Mouse (Mus musculus): ENCODE results near the gene Abca1. TPM values are rescaled to one million over a fixed set of nuclear protein-coding genes. Genes with fewer than 3 reads are reported as not detected.

Abca1 gene
- 4.8 and 4.9 TPM in 2 replicates for polyA plus RNA-seq (2015; fragmentation: Nextera tagmentation; extraction: Ambion mirVana)

DNA sequence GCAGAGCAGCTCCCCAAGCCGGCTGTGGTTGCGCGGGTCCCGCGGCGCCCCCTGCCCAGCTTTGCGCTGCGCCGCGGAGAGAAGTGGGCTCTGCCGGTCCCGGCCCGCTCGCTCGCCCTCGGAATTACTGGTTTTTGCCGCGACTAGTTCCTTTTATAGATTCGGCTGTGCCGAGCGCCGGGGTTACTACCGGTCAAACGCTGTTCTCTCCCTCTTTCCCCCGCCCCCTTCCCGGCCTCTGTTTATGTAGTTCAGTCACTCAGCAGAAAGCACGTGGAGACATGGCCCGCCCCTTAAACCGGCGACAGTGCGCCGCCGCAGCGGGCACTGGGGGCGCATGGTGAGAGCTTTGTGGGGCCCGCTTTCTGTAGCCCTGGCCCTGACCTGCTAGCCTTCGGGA, at the start of gene Abca1:
Gene Abca1, minus strand, starts transcription at position 129 of the 400 bp plus-strand sequence.
- Histone ChIP-seq H3K4me3 (replicated peaks) (peak within 1 kb of the TSS; percentile 60), H3K27me3 (replicated peaks) (no peaks in the 10 kb centered on the region), H3K27ac (peak within 1 kb of the TSS; percentile 57; the same call in 1 of the 2 replicates), H3K36me3 (no peaks in the 10 kb centered on the region), H3K4me1 (0 out of 2 replicates have a peak, but pooled peaks cover 5% of the 10 kb centered on the region), H3K9ac (peak within 1 kb of the TSS; percentile 35), H3K9me3 (no peaks in the 10 kb centered on the region), H3K4me2 (peak within 1 kb of the TSS; percentile 88)
- peak; percentile 96 for ATAC-seq (ENCODE audit: insufficient read depth, low FRiP score, low read depth)
- WGBS: under 1% methylated on average over 37 of the region's 37 CpGs

DNA sequence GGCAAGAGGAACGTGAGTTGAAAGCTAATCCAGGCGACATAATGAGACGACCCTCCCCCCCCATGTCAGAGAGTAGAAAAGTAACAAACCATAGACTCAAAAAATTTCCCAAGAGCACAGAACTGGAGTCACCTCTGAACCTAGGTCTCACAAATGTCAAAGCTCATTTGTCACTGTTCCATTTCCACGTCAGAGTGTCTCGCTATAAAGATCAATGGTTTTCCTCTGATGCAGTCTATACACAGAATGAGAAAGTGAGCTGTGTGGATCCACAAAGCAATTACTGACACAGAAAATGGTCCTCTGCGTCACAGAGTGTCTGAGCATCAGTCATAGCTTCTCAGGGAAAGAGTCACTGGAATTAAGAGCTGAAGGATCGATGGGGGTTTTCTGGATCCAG, 44.8 kb upstream of the Abca1 start:
- no peak overlapping the region for H3K4me2 ChIP-seq
- H3K9me3 ChIP-seq: no peaks in the 10 kb centered on the region
- no peak overlapping the region for H3K4me3 ChIP-seq (replicated peaks)
- H3K36me3 ChIP-seq: no peaks in the 10 kb centered on the region
- no peak overlapping the region for H3K27ac ChIP-seq
- H3K27me3 ChIP-seq (replicated peaks): no peaks in the 10 kb centered on the region
- no peak overlapping the region for H3K9ac ChIP-seq
- 45% methylated on average over 7 of the region's 7 CpGs for WGBS
- ATAC-seq (ENCODE audit: insufficient read depth, low FRiP score, low read depth): no peak
- no peaks in the 10 kb centered on the region for H3K4me1 ChIP-seq

DNA sequence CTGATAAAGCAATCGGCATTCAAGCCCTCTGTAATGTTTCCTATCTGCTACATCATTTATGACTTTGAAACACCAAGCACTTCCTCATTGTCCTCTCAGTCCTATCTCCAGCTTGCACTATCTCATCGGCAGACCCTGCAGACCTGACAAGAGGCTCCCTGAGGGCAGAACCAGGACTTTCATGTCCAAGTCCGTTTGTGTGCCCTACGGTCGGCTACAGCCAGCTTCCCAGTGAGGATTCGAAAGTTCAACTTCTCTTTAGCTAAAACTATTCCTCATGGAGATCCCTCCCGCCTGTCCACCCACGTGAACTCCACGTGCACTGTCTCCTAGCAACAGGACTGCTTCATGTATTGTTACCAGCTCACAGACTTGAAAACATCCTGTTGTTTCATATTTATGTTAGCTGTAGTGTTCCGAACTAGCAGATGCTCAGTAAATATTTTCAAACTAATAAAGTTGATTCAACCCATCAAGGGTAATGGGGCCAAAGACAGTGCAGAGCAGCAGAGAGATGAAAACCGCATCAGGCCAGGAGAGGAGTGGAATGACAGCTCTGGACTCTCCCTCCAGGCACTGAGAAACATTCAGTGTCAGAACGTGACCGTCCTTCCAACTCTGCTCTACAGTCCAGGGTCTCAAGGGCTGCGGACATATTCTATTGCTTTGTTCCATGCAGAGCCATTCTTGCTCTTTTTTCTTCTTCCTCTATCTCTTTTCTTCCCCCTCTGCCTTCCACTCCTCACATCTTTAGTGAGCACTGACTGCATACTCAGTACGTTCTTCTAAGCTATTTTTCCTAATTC, 44.1 kb upstream of the Abca1 start:
- H3K4me3 ChIP-seq (replicated peaks): no peak overlapping the region
- H3K27me3 ChIP-seq (replicated peaks): no peaks in the 10 kb centered on the region
- no peak for ATAC-seq (ENCODE audit: insufficient read depth, low FRiP score, low read depth)
- no peaks in the 10 kb centered on the region for H3K36me3 ChIP-seq
- no peak overlapping the region for H3K27ac ChIP-seq
- no peak overlapping the region for H3K4me2 ChIP-seq
- WGBS: 62% methylated on average over 15 of the region's 15 CpGs
- no peak overlapping the region for H3K9ac ChIP-seq
- no peaks in the 10 kb centered on the region for H3K4me1 ChIP-seq
- H3K9me3 ChIP-seq: no peaks in the 10 kb centered on the region

DNA sequence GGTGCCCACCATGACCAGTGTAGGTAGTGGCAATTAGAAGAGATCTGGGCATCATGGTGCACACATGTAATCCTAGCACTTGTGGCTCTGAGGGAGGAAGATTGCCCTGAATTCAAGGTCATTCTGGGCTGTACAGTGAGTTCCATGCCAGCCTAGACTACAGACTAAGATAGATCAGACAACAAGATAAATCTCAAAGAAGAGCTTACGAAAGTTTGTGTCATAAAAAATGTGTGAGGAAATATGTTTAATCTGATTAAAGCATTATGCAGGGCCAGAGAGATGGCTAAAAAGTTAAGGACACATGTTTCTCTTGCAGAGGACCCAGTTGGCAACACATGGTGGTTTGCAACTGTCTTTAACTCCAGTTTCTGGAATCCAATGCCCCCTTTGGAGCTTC, 40.6 kb upstream of the Abca1 start:
- Histone ChIP-seq H3K9me3 (no peaks in the 10 kb centered on the region), H3K27ac (no peak overlapping the region), H3K4me2 (no peak overlapping the region), H3K4me1 (no peaks in the 10 kb centered on the region), H3K4me3 (replicated peaks) (no peak overlapping the region), H3K27me3 (replicated peaks) (no peaks in the 10 kb centered on the region), H3K36me3 (no peaks in the 10 kb centered on the region), H3K9ac (no peak overlapping the region)
- ATAC-seq (ENCODE audit: insufficient read depth, low FRiP score, low read depth): no peak
- 80% methylated on average over 1 of the region's 1 CpGs for WGBS

DNA sequence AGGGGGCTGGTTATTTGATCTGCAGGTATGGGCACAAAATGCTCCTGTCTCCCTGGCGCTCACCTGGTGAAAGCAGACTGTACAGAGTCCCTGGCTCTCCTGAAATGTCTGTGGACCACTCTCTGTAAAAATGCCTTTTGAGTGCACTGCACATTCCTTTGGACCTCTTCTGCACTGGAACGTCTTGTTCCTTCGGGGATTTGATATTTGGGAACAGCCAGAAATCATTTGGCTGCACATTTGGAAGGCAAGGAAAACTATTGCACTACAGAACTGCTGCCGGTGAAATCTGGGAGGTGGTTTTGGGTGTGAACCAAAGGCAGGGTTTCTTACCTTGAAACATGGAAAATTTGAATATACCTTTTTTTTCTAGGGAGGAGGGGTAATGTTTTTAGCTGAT, 38.1 kb upstream of the Abca1 start:
- no peak overlapping the region for H3K9ac ChIP-seq
- H3K4me1 ChIP-seq: no peaks in the 10 kb centered on the region
- H3K36me3 ChIP-seq: no peaks in the 10 kb centered on the region
- no peak overlapping the region for H3K27ac ChIP-seq
- no peak overlapping the region for H3K4me2 ChIP-seq
- no peaks in the 10 kb centered on the region for H3K9me3 ChIP-seq
- 78% methylated on average over 4 of the region's 4 CpGs for WGBS
- H3K27me3 ChIP-seq (replicated peaks): no peaks in the 10 kb centered on the region
- H3K4me3 ChIP-seq (replicated peaks): no peak overlapping the region
- ATAC-seq (ENCODE audit: insufficient read depth, low FRiP score, low read depth): no peak

DNA sequence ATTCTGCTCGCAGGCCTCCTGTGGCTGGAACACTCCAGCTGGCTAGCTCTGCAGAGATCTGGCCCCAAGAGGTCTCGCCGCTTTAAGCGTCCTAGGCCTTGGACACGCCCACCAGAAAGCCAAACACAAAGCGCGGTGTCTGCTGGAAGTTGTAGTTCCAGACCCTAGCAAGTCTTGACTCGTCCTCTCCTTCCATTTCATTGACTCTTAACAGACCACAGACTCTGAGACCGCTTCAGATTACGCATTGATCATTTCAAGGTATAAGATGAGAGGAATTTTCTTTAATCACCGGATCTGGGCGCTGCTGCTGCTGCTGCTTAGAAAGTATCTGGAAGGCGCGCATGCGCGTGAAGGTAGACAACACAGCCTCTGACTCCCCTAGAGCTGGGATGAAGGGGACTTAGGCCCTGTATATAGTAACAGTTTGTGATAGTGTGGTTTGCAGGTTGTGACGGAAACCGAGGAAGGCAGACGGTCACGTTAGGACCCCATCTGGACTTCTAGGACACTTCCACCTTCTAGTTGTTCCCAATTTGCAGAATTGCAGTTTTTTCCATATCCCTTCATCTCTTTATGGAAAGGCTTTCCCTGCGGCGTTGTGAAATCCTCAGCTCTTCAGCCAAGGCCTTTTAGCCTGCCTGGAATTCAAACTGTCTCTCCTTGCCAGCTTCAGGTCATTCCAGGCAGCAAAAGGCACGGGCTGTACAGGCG, 36.5 kb upstream of the Abca1 start:
- Histone ChIP-seq H3K27ac (no peak overlapping the region), H3K4me3 (replicated peaks) (peak overlapping the region; percentile 44), H3K9ac (no peak overlapping the region), H3K4me2 (peak overlapping the region; percentile 52), H3K36me3 (no peaks in the 10 kb centered on the region), H3K27me3 (replicated peaks) (no peaks in the 10 kb centered on the region), H3K4me1 (no peaks in the 10 kb centered on the region), H3K9me3 (no peaks in the 10 kb centered on the region)
- WGBS: 14% methylated on average over 24 of the region's 24 CpGs
- ATAC-seq (ENCODE audit: insufficient read depth, low FRiP score, low read depth): peak; percentile 91

DNA sequence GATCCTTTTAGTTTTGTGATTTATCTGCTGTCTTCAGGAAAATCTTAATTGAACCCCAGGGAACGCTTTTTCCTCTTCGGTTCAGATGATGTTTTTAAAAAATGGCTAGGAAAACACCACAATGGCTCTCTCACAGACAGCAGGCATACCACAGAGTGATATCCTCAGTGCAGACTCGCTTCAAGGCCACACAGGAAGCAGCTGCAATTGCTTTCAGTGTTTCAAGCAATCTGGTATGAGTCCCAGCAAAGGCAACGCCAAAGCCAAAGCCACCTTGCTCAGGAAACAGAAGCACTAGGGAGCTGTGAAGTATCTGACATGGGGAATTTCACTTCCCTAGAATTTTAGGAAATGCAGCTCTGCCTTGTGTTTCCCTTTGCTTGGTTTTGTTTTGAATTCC, 27.4 kb upstream of the Abca1 start:
- H3K4me1 ChIP-seq: no peaks in the 10 kb centered on the region
- no peak overlapping the region for H3K4me2 ChIP-seq
- no peak overlapping the region for H3K9ac ChIP-seq
- no peaks in the 10 kb centered on the region for H3K27me3 ChIP-seq (replicated peaks)
- H3K27ac ChIP-seq: peak overlapping the region; percentile 58; the same call in 1 of the 2 replicates
- 16% methylated on average over 4 of the region's 4 CpGs for WGBS
- no peak for ATAC-seq (ENCODE audit: insufficient read depth, low FRiP score, low read depth)
- no peak overlapping the region for H3K4me3 ChIP-seq (replicated peaks)
- H3K36me3 ChIP-seq: no peaks in the 10 kb centered on the region
- H3K9me3 ChIP-seq: no peaks in the 10 kb centered on the region

DNA sequence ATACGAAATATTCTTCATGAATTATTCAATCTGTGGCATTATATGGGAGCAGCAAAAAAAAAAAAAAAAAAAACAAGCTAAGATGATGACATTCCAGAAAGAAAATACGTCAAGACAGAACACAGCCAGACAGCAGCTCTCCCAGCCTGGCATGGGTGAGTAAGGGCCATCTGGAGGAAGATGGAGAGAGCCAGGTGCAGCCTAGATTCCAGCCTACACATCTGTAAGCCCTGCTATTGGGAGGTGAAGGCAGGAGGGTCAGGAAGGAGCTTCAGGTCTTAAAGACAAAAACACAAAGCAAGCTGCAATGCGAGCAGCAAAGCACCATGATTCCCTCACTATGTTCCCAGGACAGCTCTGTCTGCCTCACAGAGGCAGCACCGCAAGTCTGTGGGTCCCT, 26.9 kb upstream of the Abca1 start:
- H3K9me3 ChIP-seq: no peaks in the 10 kb centered on the region
- H3K9ac ChIP-seq: no peak overlapping the region
- H3K27me3 ChIP-seq (replicated peaks): no peaks in the 10 kb centered on the region
- no peaks in the 10 kb centered on the region for H3K4me1 ChIP-seq
- no peak for ATAC-seq (ENCODE audit: insufficient read depth, low FRiP score, low read depth)
- peak overlapping the region; percentile 58; the same call in 1 of the 2 replicates for H3K27ac ChIP-seq
- H3K4me3 ChIP-seq (replicated peaks): no peak overlapping the region
- no peak overlapping the region for H3K4me2 ChIP-seq
- WGBS: 54% methylated on average over 4 of the region's 4 CpGs
- no peaks in the 10 kb centered on the region for H3K36me3 ChIP-seq

DNA sequence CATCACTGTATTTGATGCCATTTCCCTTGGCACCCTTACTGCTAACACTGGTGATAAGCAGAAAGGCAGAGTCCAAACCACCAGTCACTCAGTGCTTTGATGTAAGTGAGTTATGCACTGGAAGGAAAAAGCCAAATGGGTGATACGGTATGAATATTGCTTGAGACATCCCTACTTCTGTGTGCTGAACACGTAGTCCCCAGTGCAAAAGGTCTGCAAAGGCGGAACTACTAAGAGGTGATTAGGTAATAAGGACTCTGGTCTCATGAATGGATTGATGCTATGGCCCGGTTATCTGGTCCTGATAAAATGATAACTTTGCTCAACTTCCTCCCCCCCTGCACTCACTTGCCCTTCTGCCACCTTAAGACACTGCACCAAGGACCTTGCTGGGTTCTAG, 26.4 kb upstream of the Abca1 start:
- H3K9me3 ChIP-seq: no peaks in the 10 kb centered on the region
- H3K4me1 ChIP-seq: no peaks in the 10 kb centered on the region
- WGBS: 82% methylated on average over 4 of the region's 4 CpGs
- no peaks in the 10 kb centered on the region for H3K27me3 ChIP-seq (replicated peaks)
- no peak overlapping the region for H3K4me3 ChIP-seq (replicated peaks)
- H3K9ac ChIP-seq: no peak overlapping the region
- H3K36me3 ChIP-seq: no peaks in the 10 kb centered on the region
- H3K27ac ChIP-seq: no peak overlapping the region
- no peak for ATAC-seq (ENCODE audit: insufficient read depth, low FRiP score, low read depth)
- no peak overlapping the region for H3K4me2 ChIP-seq

DNA sequence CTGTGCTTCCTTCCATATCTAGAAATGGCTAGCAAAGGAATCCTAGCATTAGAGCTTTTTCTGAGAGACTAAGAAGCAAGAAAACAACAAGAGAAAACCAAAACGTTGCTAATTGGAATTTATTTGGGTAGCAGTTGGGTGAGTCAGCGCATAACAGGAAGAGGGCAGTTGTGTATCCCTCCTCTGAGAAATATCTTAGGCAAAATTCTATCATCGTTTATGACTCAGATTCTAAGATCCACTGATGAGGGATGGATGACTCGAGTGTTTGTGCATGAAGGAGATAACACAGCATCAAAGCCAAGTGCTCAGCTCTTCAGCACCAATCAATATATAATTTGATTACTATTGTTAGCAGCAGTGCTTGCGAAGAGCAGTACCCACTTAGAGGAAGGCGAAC, 21.8 kb upstream of the Abca1 start:
- Histone ChIP-seq H3K4me1 (no peaks in the 10 kb centered on the region), H3K27me3 (replicated peaks) (no peaks in the 10 kb centered on the region), H3K27ac (no peak overlapping the region), H3K4me3 (replicated peaks) (no peak overlapping the region), H3K9me3 (no peaks in the 10 kb centered on the region), H3K4me2 (no peak overlapping the region), H3K9ac (no peak overlapping the region), H3K36me3 (no peaks in the 10 kb centered on the region)
- ATAC-seq (ENCODE audit: insufficient read depth, low FRiP score, low read depth): no peak
- 72% methylated on average over 6 of the region's 6 CpGs for whole genome bisulfite sequencing

DNA sequence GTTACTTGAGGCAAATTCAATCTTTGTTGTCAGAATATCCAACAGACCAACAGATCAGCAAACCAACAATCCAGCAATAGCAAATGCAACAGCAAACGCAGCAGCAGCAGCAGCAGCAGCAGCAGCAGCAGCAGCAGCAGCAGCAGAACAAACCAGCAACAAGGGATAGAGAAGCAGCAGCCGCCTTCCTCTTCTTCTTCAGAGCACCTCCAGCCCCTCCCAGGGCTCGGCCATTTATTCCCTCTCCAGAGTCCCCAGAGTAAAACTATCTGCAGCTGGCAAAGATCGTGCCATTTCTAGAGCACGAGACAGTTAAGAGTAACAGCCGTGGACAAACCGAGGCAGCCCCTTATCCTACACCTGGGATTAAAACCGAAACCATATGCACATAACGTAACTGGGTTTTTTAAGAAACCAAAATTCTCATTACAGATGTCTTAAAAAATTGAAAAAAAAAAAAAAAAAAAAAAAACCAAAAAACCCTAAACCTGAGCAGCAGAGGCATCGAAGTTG, 19.7 kb upstream of the Abca1 start:
- 69% methylated on average over 10 of the region's 10 CpGs for WGBS
- Histone ChIP-seq H3K27ac (no peak overlapping the region), H3K4me2 (no peak overlapping the region), H3K4me3 (replicated peaks) (no peak overlapping the region), H3K9ac (no peak overlapping the region), H3K27me3 (replicated peaks) (no peaks in the 10 kb centered on the region), H3K36me3 (no peaks in the 10 kb centered on the region), H3K9me3 (no peaks in the 10 kb centered on the region), H3K4me1 (no peaks in the 10 kb centered on the region)
- no peak for ATAC-seq (ENCODE audit: insufficient read depth, low FRiP score, low read depth)

DNA sequence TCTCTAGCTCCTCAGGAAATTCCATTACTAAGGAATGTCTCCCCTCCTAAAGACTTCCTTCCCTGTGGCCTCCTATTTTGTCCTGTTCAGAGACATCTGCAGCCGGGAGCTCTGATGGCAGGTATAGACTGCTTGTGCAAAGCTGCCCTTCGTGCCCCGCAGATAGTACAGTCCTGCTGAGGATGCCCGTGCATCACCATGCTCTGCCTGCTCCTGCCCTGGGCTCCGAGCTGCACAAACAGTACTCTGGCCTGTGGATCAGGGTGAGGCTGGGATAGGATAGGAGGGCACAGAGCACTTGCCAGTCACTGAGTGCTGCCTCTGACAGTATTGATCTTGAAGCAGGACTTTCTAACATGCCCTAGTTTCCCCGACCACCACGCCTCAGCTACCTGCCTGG, 18.8 kb upstream of the Abca1 start:
- 68% methylated on average over 7 of the region's 7 CpGs for WGBS
- Histone ChIP-seq H3K27ac (no peak overlapping the region), H3K9ac (no peak overlapping the region), H3K27me3 (replicated peaks) (no peaks in the 10 kb centered on the region), H3K4me2 (no peak overlapping the region), H3K9me3 (no peaks in the 10 kb centered on the region), H3K4me1 (no peaks in the 10 kb centered on the region), H3K4me3 (replicated peaks) (no peak overlapping the region), H3K36me3 (no peaks in the 10 kb centered on the region)
- no peak for ATAC-seq (ENCODE audit: insufficient read depth, low FRiP score, low read depth)
